9 mouse cellular contexts compared by ENCODE assay signal in genomic region chr5:142583616-142584126, GRCm38 (mm10). TPM values are rescaled to one million over a fixed set of nuclear protein-coding genes. Genes with fewer than 3 reads are reported as not detected.
DNase-seq lines count a peak whose midpoint lies in the region; ATAC-seq and TF ChIP-seq lines count a peak whose summit lies in the region.
"Had no signal": no experiment of that assay in that cellular context is flagged by ENCODE, and none has a peak within 500 bp of the region (broad histone marks: within the 10 kb centered on the region; RNA-seq: fewer than 3 reads in every experiment).

No protein-coding gene starts in this region.

- H3K36me3 ChIP-seq in limb, embryonic 14.5 days (ENCODE audit: control insufficient read depth, insufficient read depth, low read length): no peaks in the 10 kb centered on the region
- H3K36me3 ChIP-seq in stomach, embryonic 14.5 days (ENCODE audit: control insufficient read depth, insufficient read depth, low read length): no peaks in the 10 kb centered on the region

- DNase-seq in layer of hippocampus, adult 11-12 months (ENCODE audit: low spot score): peak; percentile 63
- no peak for DNase-seq in layer of hippocampus, adult 9-10 months (ENCODE audit: low spot score)
- peak; percentile 51 to 74 for DNase-seq in frontal cortex, postnatal 36 days (ENCODE audit: low spot score in 2 of 2)
- peak; percentile 30 for DNase-seq in limb, embryonic 14.5 days (ENCODE audit: low spot score)
- no peak for DNase-seq in natural killer cell, adult 2 months (ENCODE audit: low spot score in 2 of 2)
- DNase-seq in thymus, postnatal 4 days: no peak
- DNase-seq in heart, adult 8-10 months (ENCODE audit: low spot score): no peak

- H3K27ac ChIP-seq in limb, embryonic 14.5 days (replicated peaks; ENCODE audit: low read depth, low read length): no peak overlapping the region
- no peak overlapping the region for H3K27ac ChIP-seq in stomach, embryonic 14.5 days (ENCODE audit: low read length)

- no peaks in the 10 kb centered on the region for H3K27me3 ChIP-seq in limb, embryonic 14.5 days (ENCODE audit: control insufficient read depth, insufficient read depth, low read length)
- no peaks in the 10 kb centered on the region for H3K27me3 ChIP-seq in stomach, embryonic 14.5 days (ENCODE audit: control insufficient read depth, insufficient read depth, low read length)

- TF ChIP-seq POLR2A in limb, embryonic 14.5 days (IDR thresholded peaks at IDR 0.05; ENCODE audit: borderline replicate concordance, extremely low read depth, insufficient read depth, insufficient read length): no peak

- H3K9ac ChIP-seq in limb, embryonic 14.5 days (ENCODE audit: low read depth, low read length, severe bottlenecking): no peak overlapping the region
- no peak overlapping the region for H3K9ac ChIP-seq in stomach, embryonic 14.5 days (replicated peaks; ENCODE audit: low read depth, low read length)

- peaks cover 3% of the 10 kb centered on the region; the same call in 1 of the 2 replicates for H3K4me1 ChIP-seq in limb, embryonic 14.5 days (ENCODE audit: control insufficient read depth, insufficient read depth, low read length)
- no peaks in the 10 kb centered on the region for H3K4me1 ChIP-seq in stomach, embryonic 14.5 days (ENCODE audit: control insufficient read depth, insufficient read depth, low read length)

- no peaks in the 10 kb centered on the region for H3K9me3 ChIP-seq in limb, embryonic 14.5 days (ENCODE audit: control insufficient read depth, low read length)
- no peaks in the 10 kb centered on the region; the same call in 1 of the 2 replicates for H3K9me3 ChIP-seq in stomach, embryonic 14.5 days (ENCODE audit: control insufficient read depth, low read depth, low read length)

- WGBS in limb, embryonic 14.5 days: 61% methylated on average over 14 of the region's 14 CpGs
- WGBS in stomach, embryonic 14.5 days: 50% methylated on average over 14 of the region's 14 CpGs

- H3K4me2 ChIP-seq in limb, embryonic 14.5 days (replicated peaks; ENCODE audit: low read depth, low read length, severe bottlenecking): no peak overlapping the region
- H3K4me2 ChIP-seq in stomach, embryonic 14.5 days (replicated peaks; ENCODE audit: low read depth, low read length): no peak overlapping the region

- H3K4me3 ChIP-seq in limb, embryonic 14.5 days (replicated peaks; ENCODE audit: low read length): no peak overlapping the region
- no peak overlapping the region for H3K4me3 ChIP-seq in stomach, embryonic 14.5 days (ENCODE audit: low read depth, low read length)

- ATAC-seq in limb, embryonic 14.5 days (ENCODE audit: low FRiP score, low read depth): peak; percentile 74
- peak; percentile 64; the same call in 1 of the 2 replicates for ATAC-seq in stomach, embryonic 14.5 days (ENCODE audit: insufficient number of reproducible peaks, insufficient read depth, low FRiP score, low read depth)

RNA-seq across cellular contexts. Expression of gene Mmd2, which starts 24.9 kb away (rescaled TPM):
- polyA plus RNA-seq in limb, embryonic 14.5 days (2012; rRNA removed): 1.1 and 1.2 TPM in 2 replicates
- polyA plus RNA-seq in limb, embryonic 14.5 days (2014; fragmentation: Nextera tagmentation; extraction: Ambion mirVana): 1.5 and 2.0 TPM in 2 replicates
- 2.0 and 2.6 TPM in 2 replicates for polyA plus RNA-seq in stomach, embryonic 14.5 days (2014; fragmentation: Nextera tagmentation; extraction: Ambion mirVana)
- under 1 TPM in 3 of 4 experiments, not detected in 1; 0.08 to 0.50 (median 0.28) TPM for total RNA-seq in heart, adult 8-10 months (2022)

RNA-seq across cellular contexts. Expression of gene Radil, which starts 32.8 kb away (rescaled TPM):
- polyA plus RNA-seq in limb, embryonic 14.5 days (2012; rRNA removed): 7.4 and 9.9 TPM in 2 replicates
- 4.4 and 5.7 TPM in 2 replicates for polyA plus RNA-seq in limb, embryonic 14.5 days (2014; fragmentation: Nextera tagmentation; extraction: Ambion mirVana)
- 1.6 and 2.1 TPM in 2 replicates for polyA plus RNA-seq in stomach, embryonic 14.5 days (2014; fragmentation: Nextera tagmentation; extraction: Ambion mirVana)
- 1 to 10 TPM; 1.2 to 2.3 (median 1.8) TPM for total RNA-seq in heart, adult 8-10 months (2022)
- total RNA-seq: liver, adult 2 months had no signal
- polyA plus RNA-seq: liver, adult 2 months had no signal

RNA-seq across cellular contexts. Expression of gene Wipi2, which starts 43.8 kb away (rescaled TPM):
- polyA plus RNA-seq in limb, embryonic 14.5 days (2012; rRNA removed): 37.4 and 45.9 TPM in 2 replicates
- 50.4 and 52.9 TPM in 2 replicates for polyA plus RNA-seq in limb, embryonic 14.5 days (2014; fragmentation: Nextera tagmentation; extraction: Ambion mirVana)
- 40.1 and 42.9 TPM in 2 replicates for polyA plus RNA-seq in stomach, embryonic 14.5 days (2014; fragmentation: Nextera tagmentation; extraction: Ambion mirVana)
- total RNA-seq in heart, adult 8-10 months (2022): 10 to 100 TPM; 35.6 to 39.5 (median 36.9) TPM

RNA-seq across cellular contexts. Expression of gene Papolb, which starts 53.8 kb away (rescaled TPM):
- 0.18 and 0.29 TPM in 2 replicates for polyA plus RNA-seq in limb, embryonic 14.5 days (2012; rRNA removed)
- polyA plus RNA-seq in limb, embryonic 14.5 days (2014; fragmentation: Nextera tagmentation; extraction: Ambion mirVana): 0.18 TPM in 2 replicates
- 0.07 and 0.27 TPM in 2 replicates for polyA plus RNA-seq in stomach, embryonic 14.5 days (2014; fragmentation: Nextera tagmentation; extraction: Ambion mirVana)
- total RNA-seq in heart, adult 8-10 months (2022): under 1 TPM in 3 of 4 experiments, not detected in 1; 0.06 to 0.16 (median 0.06) TPM
- total RNA-seq: liver, adult 2 months had no signal
- polyA plus RNA-seq: liver, adult 2 months had no signal

Comparison
In these comparisons a context has a peak if more than half of its experiments do, and no peak if none do; other contexts are left out.
1. DNase-seq: peak in layer of hippocampus, adult 11-12 months (single experiment), frontal cortex, postnatal 36 days (2 of 2) and limb, embryonic 14.5 days (single experiment); none in layer of hippocampus, adult 9-10 months (single experiment), natural killer cell, adult 2 months (0 of 2), thymus, postnatal 4 days (single experiment) and heart, adult 8-10 months (single experiment).